Mouse (Mus musculus): ENCODE results near the gene Mboat1.

The Mboat1 gene

GRCm38 (mm10) chr13:30136243-30136922 is at the start of gene Mboat1:
Mboat1 (plus strand) TSS chr13:30136489.
- peak; percentile 72 for DNase-seq

DNA sequence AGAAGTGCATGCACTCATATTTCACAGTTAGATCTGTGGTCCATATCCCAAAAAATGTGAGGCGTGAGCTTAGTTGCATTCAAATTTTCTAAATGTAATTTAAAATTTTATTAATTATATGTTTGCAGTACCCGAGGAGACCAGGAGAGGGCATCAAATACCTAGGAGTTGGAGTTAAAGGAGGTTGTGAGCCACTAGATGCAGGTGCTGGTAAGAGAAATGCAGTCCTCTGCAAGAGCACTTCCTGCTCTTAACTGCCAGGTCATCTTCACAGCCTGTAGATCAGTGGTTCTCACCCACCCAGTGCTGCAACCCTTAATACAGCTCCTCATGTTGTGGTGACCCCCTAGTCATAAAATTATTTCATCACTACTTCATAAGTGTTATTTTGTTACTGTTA is 43.2 kb upstream of the Mboat1 start:
- no peak for DNase-seq

DNA sequence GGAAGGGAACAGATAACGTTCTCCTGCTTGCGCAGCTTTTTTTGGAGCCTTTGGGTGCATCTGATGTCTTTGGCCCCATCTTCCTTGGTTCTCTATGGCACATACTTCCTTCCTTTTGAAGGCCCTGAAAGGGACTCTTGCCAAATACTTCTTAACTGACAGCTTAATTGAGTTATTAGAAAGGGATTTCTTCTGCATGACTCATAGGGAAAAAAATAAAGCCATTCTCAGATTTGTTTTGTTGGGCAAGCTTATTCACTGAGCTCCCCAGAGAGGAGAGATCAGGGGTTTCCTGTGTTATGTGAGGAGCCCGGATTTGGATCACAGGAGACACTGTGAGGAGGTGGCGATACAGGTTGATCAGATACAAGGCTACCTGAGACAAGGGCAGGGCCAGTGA is 40.4 kb upstream of the Mboat1 start:
- no peak for DNase-seq

- DNase-seq, result no peak
These were observed 39.8 kb upstream of the Mboat1 start for GRCm38 (mm10) chr13:30096536-30096935.

DNA sequence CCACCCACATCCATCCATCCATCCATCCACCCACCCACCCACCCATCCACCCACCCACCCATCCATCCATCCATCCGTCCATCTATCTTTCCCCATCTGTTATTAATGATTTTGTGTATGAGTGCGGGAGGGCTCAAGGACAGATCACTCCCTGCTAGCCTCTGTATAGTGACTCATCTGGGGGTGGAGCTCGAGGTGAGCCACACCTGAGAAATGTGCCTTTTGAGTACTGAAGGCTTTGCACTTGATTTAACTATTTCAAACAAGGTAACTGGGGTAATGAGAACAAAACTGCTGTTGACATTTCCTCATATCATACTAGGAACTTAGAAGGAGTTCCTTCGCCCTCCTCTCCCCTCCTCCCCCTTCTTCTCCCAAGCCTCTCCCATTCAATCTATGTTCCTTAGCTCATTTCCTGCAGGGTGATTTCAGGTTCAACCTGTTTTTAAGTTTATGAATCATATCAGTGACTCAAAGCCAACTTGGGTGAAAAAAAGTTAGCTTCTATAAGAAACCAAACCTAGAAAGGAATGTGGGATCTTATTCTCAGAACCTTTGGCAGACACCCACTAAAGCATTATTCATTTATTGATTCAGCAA is 27.2 kb upstream of the Mboat1 start:
- DNase-seq, result no peak

- DNase-seq, result no peak
These were observed 20.5 kb upstream of the Mboat1 start for GRCm38 (mm10) chr13:30115792-30116191.

- no peak for DNase-seq
These were observed 787 bp downstream of the Mboat1 start for GRCm38 (mm10) chr13:30136923-30137629.

- no peak for DNase-seq
These were observed 1.7 kb downstream of the Mboat1 start for GRCm38 (mm10) chr13:30137951-30138350.

GRCm38 (mm10) chr13:30140149-30140548 is 3.9 kb downstream of the Mboat1 start:
- DNase-seq, result no peak

- DNase-seq, result no peak
These were observed 4.4 kb downstream of the Mboat1 start for GRCm38 (mm10) chr13:30140646-30141045.

GRCm38 (mm10) chr13:30141996-30142395 is 5.7 kb downstream of the Mboat1 start:
- no peak for DNase-seq

GRCm38 (mm10) chr13:30146468-30146867 is 10.2 kb downstream of the Mboat1 start:
- no peak for DNase-seq

DNA sequence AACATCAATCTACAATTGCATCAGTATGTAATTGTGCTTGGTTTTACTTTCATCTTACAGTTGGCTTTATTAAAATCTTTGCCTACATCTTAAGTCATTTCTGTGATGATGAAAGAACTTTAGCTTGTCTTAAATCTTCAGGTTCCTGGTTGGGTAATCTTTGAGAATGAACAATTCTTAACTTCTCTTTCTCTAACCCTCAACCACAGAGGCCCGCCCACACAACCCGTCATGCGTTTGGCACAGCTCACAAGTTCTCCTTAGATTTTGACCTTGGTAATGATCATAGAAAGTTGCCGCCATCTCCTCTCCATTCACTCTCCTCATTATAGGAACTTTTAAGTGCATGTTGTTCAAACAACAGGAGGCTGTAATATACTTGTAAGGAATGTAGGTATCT is 18.0 kb downstream of the Mboat1 start:
- DNase-seq, result no peak

DNA sequence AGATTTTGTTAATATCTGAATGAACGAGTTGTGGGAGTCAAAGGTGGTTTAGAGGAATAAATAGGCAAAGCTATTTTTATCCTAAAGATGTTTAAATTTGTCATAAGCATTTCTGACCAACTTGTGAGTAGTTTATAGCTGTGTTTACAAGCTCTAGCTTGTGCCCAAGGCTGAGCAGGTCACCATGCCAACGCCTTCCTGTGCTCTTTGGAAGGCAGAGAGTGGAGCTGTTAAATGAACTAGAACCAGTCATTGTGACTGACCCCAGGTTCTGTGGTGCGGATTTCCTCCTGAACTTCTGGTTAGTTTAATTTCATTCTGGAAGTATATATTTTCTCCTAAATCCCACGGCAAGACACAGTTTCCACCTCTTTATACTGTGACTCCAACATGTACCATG is 23.3 kb downstream of the Mboat1 start:
- no peak for DNase-seq

DNA sequence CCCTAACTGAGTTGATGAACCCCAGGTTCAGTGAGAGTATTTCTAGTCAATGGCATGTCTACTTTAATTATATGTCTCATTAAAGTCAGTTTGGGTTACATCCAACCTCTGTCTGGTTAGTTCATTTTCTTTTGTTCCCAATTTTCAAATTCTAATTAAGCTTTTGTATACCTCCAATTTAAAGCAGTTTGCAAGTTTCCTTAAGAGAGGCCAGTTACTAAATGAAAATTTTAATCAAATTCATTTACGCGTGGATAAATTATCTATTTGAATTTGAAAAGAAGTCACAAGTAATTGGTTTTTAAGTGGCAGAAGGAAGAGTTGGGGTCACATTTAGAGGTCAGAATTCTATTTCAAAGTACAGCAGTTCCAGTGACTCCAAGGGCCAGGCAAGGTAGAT is 27.2 kb downstream of the Mboat1 start:
- no peak for DNase-seq

GRCm38 (mm10) chr13:30166138-30167090 is 30.1 kb downstream of the Mboat1 start:
- no peak for DNase-seq

GRCm38 (mm10) chr13:30167499-30167898 is 31.2 kb downstream of the Mboat1 start:
- no peak for DNase-seq

- DNase-seq, result no peak
These were observed 32.5 kb downstream of the Mboat1 start for GRCm38 (mm10) chr13:30168803-30169202.

DNA sequence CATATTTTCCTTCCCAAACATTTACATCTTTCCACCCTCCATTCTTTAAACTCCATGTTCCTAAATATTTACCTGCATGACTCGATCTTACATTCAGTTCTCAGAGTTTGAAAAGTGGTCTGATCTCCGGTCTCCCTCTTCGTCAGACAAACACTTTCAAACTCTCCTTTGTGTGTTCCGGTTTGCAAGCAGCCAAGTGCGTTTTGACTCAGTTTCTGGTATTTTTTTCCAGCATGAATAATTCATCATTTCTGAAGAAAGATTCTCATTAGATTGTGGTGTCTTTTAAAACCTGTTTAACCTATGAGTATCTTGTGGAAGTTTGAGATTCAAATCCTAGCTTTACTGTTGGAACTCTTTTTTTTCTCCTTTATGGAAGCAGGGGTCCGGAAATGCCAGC is 33.8 kb downstream of the Mboat1 start:
- DNase-seq, result no peak

DNA sequence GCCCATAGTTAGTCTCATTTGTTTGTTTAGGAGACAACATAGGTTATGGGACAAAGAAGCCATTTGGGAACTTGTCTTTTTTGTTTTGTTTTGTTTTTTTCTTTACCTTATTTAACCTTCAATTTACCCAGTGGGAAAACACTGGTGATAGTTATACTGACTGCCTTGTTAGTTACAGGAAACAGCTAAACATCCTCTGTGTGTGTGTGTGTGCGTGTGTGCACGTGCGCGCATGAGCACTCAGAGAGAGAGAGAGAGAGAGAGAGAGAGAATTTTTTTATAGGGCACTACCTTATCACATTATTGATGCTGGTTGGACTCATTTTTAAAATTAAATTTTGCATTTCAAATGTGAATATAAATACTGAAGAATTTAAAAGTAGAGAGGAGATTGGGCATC is 38.3 kb downstream of the Mboat1 start:
- DNase-seq, result no peak

DNA sequence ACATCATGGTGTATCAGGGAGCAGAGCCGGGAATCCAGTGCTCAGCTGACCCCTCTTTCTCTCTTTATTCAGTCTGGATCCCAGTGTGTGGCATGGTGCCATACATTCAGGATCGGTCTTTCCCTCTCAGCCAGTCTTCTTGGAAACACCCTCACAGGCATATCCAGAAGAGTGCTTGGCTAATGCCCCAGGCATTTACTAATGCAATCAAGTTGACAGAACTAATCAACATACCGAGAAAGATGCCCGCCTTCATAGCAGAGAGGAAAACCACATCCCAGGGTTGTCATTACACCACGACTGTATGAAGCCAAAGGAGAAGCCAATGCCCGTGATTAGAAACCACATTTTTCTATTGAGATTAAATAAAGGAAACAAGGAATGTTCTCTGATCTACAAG is 41.1 kb downstream of the Mboat1 start:
- DNase-seq, result no peak

- DNase-seq, result no peak
These were observed 49.3 kb downstream of the Mboat1 start for GRCm38 (mm10) chr13:30185549-30185948.

- peak; percentile 7 for DNase-seq
These were observed 49.7 kb downstream of the Mboat1 start for GRCm38 (mm10) chr13:30185959-30186358.

All from right cerebral cortex, postnatal 25 days (tissue).